Mouse (Mus musculus) G1E (cell line): Measurements from ENCODE around the gene Chd6.

Experiments
- CTCF ChIP-seq: IDR thresholded peaks from 2 replicates; pipeline ENCODE4 v1.5.1; 2012; ENCODE audit warnings: low read depth, low read length, inconsistent platforms, mixed read lengths
- GATA1 ChIP-seq: IDR thresholded peaks from 2 replicates; pipeline ENCODE4 v1.6.1; 2012; ENCODE audit warnings: borderline replicate concordance, low read length, inconsistent platforms, mixed read lengths
- TAL1 ChIP-seq: conservative IDR thresholded peaks from 2 replicates; pipeline ENCODE4 v1.6.1; 2012; ENCODE audit warnings: low read depth, low read length, inconsistent platforms, mixed read lengths

DNA sequence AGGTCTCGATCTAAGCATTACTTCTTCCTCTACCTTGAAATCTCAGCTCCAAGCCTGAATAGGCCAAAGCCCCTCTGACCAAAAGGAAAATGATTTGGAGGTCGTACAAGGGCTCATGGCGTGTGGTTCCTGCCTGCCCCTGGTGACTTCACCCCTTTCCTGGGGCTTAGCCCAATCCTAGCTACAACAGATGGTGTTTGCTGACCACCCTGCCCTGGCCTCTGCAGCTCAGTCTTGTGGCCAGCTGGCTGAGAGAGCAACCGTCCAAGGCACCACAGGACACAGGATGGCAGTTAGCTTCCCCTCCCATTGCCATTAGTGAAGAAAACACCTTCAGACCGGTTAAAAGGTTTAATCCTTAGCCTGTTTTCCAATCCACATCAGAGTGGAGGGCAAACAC lies 202.8 kb downstream of the Chd6 start:
- TF ChIP-seq CTCF (no peak), GATA1 (no peak), TAL1 (no peak)
